Mouse (Mus musculus): ENCODE data around the gene Dnajc21. TPM values are rescaled to one million over a fixed set of nuclear protein-coding genes. Genes with fewer than 3 reads are reported as not detected.

The Dnajc21 gene
- 10.2 and 11.9 TPM in 2 replicates for polyA plus RNA-seq (2012; rRNA removed)

GRCm38 (mm10) chr15:10470151-10470831, at the start of gene Dnajc21:
TSS of gene Dnajc21 (minus strand) at chr15:10470516.

GRCm38 (mm10) chr15:10485484-10486364, 15.4 kb upstream of the Dnajc21 start, which contains the start of the genes Brix1 and Rad1:
TSS of gene Brix1 (minus strand) at chr15:10485947.
TSS of gene Rad1 (plus strand) at chr15:10486018.

Other genes starting within 250 kb of the Dnajc21 start
- gene Gm21973, start 145.1 kb downstream of the Dnajc21 start, polyA plus RNA-seq (2012; rRNA removed) = not detected in 2 replicates
- gene Agxt2, start 112.0 kb downstream of the Dnajc21 start, polyA plus RNA-seq (2012; rRNA removed) = not detected in 2 replicates
- 18.2 and 18.5 TPM in 2 replicates for gene Brix1, start 15.4 kb upstream of the Dnajc21 start, polyA plus RNA-seq (2012; rRNA removed)
- gene Rad1, start 15.5 kb upstream of the Dnajc21 start, polyA plus RNA-seq (2012; rRNA removed) = 23.3 and 24.2 TPM in 2 replicates
- gene Ttc23l, start 88.2 kb upstream of the Dnajc21 start, polyA plus RNA-seq (2012; rRNA removed) = 0.03 TPM in 1 of 2 replicates, not detected in the other
- 9.8 and 10.8 TPM in 2 replicates for gene Rai14, start 244.1 kb upstream of the Dnajc21 start, polyA plus RNA-seq (2012; rRNA removed)